Mouse (Mus musculus): ENCODE results near the gene Gm45021. TPM values are rescaled to one million over a fixed set of nuclear protein-coding genes. Genes with fewer than 3 reads are reported as not detected.

Gm45021 gene
- total RNA-seq, 1 experiment: not detected

GRCm38 (mm10) chr6:48635105-48635504 lies 45.7 kb downstream of the Gm45021 start:
- Histone ChIP-seq H3K9ac (ENCODE audit: insufficient read depth, low read depth, low read length, poor library complexity, severe bottlenecking) (no peak overlapping the region), H3K4me3 (ENCODE audit: insufficient read depth in 1 of 2, low read depth in 1 of 2, low read length in 2 of 2, poor library complexity in 1 of 2, severe bottlenecking in 1 of 2) (no peak overlapping the region), H3K36me3 (ENCODE audit: control insufficient read depth, insufficient read depth, low read length, poor library complexity, severe bottlenecking) (no peaks in the 10 kb centered on the region), H3K9me3 (ENCODE audit: control insufficient read depth, insufficient read depth, low read depth, low read length) (no peaks in the 10 kb centered on the region), H3K4me1 (ENCODE audit: control insufficient read depth in 2 of 2, insufficient read depth in 2 of 2, low read length in 2 of 2, poor library complexity in 1 of 2) (no peaks in the 10 kb centered on the region), H3K27ac (ENCODE audit: insufficient read depth, low read depth, low read length, poor library complexity, severe bottlenecking) (no peak overlapping the region)
- no peak for DNase-seq (ENCODE audit: low read depth, low spot score)
- in situ Hi-C loops (cut with MboI; ENCODE audit: low sequenced_read_pairs in 2 of 2, unreplicated experiment in 2 of 2): no loop called here
- TF ChIP-seq ZNF384 (IDR thresholded peaks at IDR 0.05; ENCODE audit: low read depth, low read length) (no peak), HCFC1 (IDR thresholded peaks at IDR 0.05; ENCODE audit: borderline replicate concordance, insufficient read depth, low read length) (no peak), ZC3H11A (IDR thresholded peaks at IDR 0.05; ENCODE audit: borderline replicate concordance, low read depth, low read length) (no peak), MAFK (IDR thresholded peaks at IDR 0.05; ENCODE audit: insufficient read depth, low read depth, low read length) (no peak), CHD2 (IDR thresholded peaks at IDR 0.05; ENCODE audit: low read depth, low read length) (no peak)

DNA sequence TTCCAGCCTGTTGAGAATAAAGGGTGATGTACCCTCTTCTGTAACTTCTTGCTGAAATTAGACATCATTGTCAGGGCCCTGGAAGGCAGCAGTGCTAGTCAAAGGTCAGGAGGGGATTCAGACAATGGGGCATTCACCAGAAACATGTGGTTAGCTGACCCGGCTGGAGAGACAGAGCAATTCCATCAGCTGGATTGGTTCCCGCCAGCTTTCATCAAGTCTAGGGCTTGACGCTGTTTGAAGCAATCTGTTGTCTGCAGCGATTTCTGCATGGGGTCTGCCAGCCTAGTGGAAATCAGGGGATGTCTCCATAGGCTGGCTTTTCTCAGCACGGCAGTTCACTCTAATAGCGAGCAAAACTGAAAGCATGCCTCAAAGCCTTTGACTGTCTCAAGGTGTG lies 47.1 kb downstream of the Gm45021 start:
- H3K4me1 ChIP-seq (ENCODE audit: control insufficient read depth in 2 of 2, insufficient read depth in 2 of 2, low read length in 2 of 2, poor library complexity in 1 of 2): no peaks in the 10 kb centered on the region
- H3K9ac ChIP-seq (ENCODE audit: insufficient read depth, low read depth, low read length, poor library complexity, severe bottlenecking): no peak overlapping the region
- no peak overlapping the region for H3K27ac ChIP-seq (ENCODE audit: insufficient read depth, low read depth, low read length, poor library complexity, severe bottlenecking)
- no peak overlapping the region for H3K4me3 ChIP-seq (ENCODE audit: insufficient read depth in 1 of 2, low read depth in 1 of 2, low read length in 2 of 2, poor library complexity in 1 of 2, severe bottlenecking in 1 of 2)
- in situ Hi-C loops (cut with MboI; ENCODE audit: low sequenced_read_pairs in 2 of 2, unreplicated experiment in 2 of 2): no loop called here
- no peaks in the 10 kb centered on the region for H3K9me3 ChIP-seq (ENCODE audit: control insufficient read depth, insufficient read depth, low read depth, low read length)
- DNase-seq (ENCODE audit: low read depth, low spot score): no peak
- H3K36me3 ChIP-seq (ENCODE audit: control insufficient read depth, insufficient read depth, low read length, poor library complexity, severe bottlenecking): no peaks in the 10 kb centered on the region
- TF ChIP-seq ZC3H11A (IDR thresholded peaks at IDR 0.05; ENCODE audit: borderline replicate concordance, low read depth, low read length) (no peak), MAFK (IDR thresholded peaks at IDR 0.05; ENCODE audit: insufficient read depth, low read depth, low read length) (no peak), CHD2 (IDR thresholded peaks at IDR 0.05; ENCODE audit: low read depth, low read length) (no peak), HCFC1 (IDR thresholded peaks at IDR 0.05; ENCODE audit: borderline replicate concordance, insufficient read depth, low read length) (no peak), ZNF384 (IDR thresholded peaks at IDR 0.05; ENCODE audit: low read depth, low read length) (no peak)

- in situ Hi-C loops (cut with MboI; ENCODE audit: low sequenced_read_pairs in 2 of 2, unreplicated experiment in 2 of 2): no loop called here
- Histone ChIP-seq H3K9ac (ENCODE audit: insufficient read depth, low read depth, low read length, poor library complexity, severe bottlenecking) (no peak overlapping the region), H3K36me3 (ENCODE audit: control insufficient read depth, insufficient read depth, low read length, poor library complexity, severe bottlenecking) (no peaks in the 10 kb centered on the region), H3K9me3 (ENCODE audit: control insufficient read depth, insufficient read depth, low read depth, low read length) (no peaks in the 10 kb centered on the region), H3K4me3 (ENCODE audit: insufficient read depth in 1 of 2, low read depth in 1 of 2, low read length in 2 of 2, poor library complexity in 1 of 2, severe bottlenecking in 1 of 2) (no peak overlapping the region), H3K27ac (ENCODE audit: insufficient read depth, low read depth, low read length, poor library complexity, severe bottlenecking) (no peak overlapping the region), H3K4me1 (ENCODE audit: control insufficient read depth in 2 of 2, insufficient read depth in 2 of 2, low read length in 2 of 2, poor library complexity in 1 of 2) (no peaks in the 10 kb centered on the region)
- no peak for DNase-seq (ENCODE audit: low read depth, low spot score)
- no peak for TF ChIP-seq CHD2 (IDR thresholded peaks at IDR 0.05; ENCODE audit: low read depth, low read length)
- TF ChIP-seq ZC3H11A (IDR thresholded peaks at IDR 0.05; ENCODE audit: borderline replicate concordance, low read depth, low read length): no peak
- TF ChIP-seq MAFK (IDR thresholded peaks at IDR 0.05; ENCODE audit: insufficient read depth, low read depth, low read length): no peak
- no peak for TF ChIP-seq HCFC1 (IDR thresholded peaks at IDR 0.05; ENCODE audit: borderline replicate concordance, insufficient read depth, low read length)
- TF ChIP-seq ZNF384 (IDR thresholded peaks at IDR 0.05; ENCODE audit: low read depth, low read length): no peak
Observed at GRCm38 (mm10) chr6:48637811-48638500, 48.5 kb downstream of the Gm45021 start.

DNA sequence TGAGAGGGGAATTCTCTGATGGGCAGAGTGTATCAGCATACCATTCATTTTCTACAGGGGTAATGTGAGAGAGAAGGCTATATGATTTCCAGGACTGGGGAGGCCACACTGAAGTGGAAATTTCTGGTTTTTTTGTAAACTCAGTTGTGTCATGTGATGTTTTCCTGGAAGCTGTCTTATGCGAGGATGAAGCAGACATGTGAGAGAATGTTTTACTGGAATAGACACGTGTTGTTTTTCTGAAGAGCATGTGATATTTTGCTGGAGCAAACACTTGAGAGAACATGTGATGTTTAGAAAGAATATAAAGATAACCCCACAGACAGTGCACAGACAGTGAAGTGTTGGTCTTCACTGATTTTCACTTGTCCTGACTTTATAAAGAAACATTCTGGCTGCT lies 49.1 kb downstream of the Gm45021 start:
- no peak overlapping the region for H3K9ac ChIP-seq (ENCODE audit: insufficient read depth, low read depth, low read length, poor library complexity, severe bottlenecking)
- H3K4me1 ChIP-seq (ENCODE audit: control insufficient read depth in 2 of 2, insufficient read depth in 2 of 2, low read length in 2 of 2, poor library complexity in 1 of 2): no peaks in the 10 kb centered on the region
- H3K27ac ChIP-seq (ENCODE audit: insufficient read depth, low read depth, low read length, poor library complexity, severe bottlenecking): no peak overlapping the region
- in situ Hi-C loops (cut with MboI; ENCODE audit: low sequenced_read_pairs in 2 of 2, unreplicated experiment in 2 of 2): no loop called here
- no peak overlapping the region for H3K4me3 ChIP-seq (ENCODE audit: insufficient read depth in 1 of 2, low read depth in 1 of 2, low read length in 2 of 2, poor library complexity in 1 of 2, severe bottlenecking in 1 of 2)
- H3K9me3 ChIP-seq (ENCODE audit: control insufficient read depth, insufficient read depth, low read depth, low read length): no peaks in the 10 kb centered on the region
- TF ChIP-seq CHD2 (IDR thresholded peaks at IDR 0.05; ENCODE audit: low read depth, low read length): no peak
- TF ChIP-seq ZC3H11A (IDR thresholded peaks at IDR 0.05; ENCODE audit: borderline replicate concordance, low read depth, low read length): no peak
- no peak for TF ChIP-seq MAFK (IDR thresholded peaks at IDR 0.05; ENCODE audit: insufficient read depth, low read depth, low read length)
- no peak for TF ChIP-seq ZNF384 (IDR thresholded peaks at IDR 0.05; ENCODE audit: low read depth, low read length)
- no peak for TF ChIP-seq HCFC1 (IDR thresholded peaks at IDR 0.05; ENCODE audit: borderline replicate concordance, insufficient read depth, low read length)
- H3K36me3 ChIP-seq (ENCODE audit: control insufficient read depth, insufficient read depth, low read length, poor library complexity, severe bottlenecking): no peaks in the 10 kb centered on the region
- no peak for DNase-seq (ENCODE audit: low read depth, low spot score)
